Mouse (Mus musculus): ENCODE data around the gene Acsl5.

GRCm38 (mm10) chr19:55211698-55212097, 40.0 kb upstream of the Acsl5 start:
- TF ChIP-seq GATA1 (IDR thresholded peaks at IDR 0.05; ENCODE audit: borderline replicate concordance, low read length): no peak
- TF ChIP-seq FLI1 (IDR thresholded peaks at IDR 0.05; ENCODE audit: low read length): no peak

All from megakaryocyte, embryonic 14.5 days (primary cell).